Mouse (Mus musculus): Measurements from ENCODE around the gene Foxn3. TPM values are rescaled to one million over a fixed set of nuclear protein-coding genes. Genes with fewer than 3 reads are reported as not detected.

Foxn3 gene
- polyA plus RNA-seq, 1 experiment, result 35.7 TPM

DNA sequence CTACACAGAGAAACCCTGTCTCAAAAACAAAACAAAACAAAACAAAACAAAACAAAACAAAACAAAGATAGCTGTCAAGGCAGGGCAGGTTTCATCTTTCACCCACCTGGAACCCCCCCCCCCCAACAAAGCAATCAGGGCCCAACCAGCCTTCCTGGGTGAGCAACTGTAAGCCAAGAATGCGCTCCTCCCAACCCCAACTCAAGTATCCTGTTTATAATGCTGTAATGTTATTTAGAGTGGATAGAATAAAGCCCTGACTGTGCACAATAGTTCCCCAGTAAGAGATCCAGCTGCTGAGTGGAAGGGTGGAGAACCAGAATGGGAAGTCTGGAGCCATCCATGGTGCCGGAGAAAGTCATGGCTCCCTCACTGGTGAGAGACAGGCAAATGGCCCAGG lies 220.0 kb downstream of the Foxn3 start:
- DNase-seq (ENCODE audit: low read depth), result no peak
- TF ChIP-seq POLR2A (IDR thresholded peaks at IDR 0.05; ENCODE audit: borderline replicate concordance, extremely low read depth, insufficient read depth, insufficient read length, poor library complexity, severe bottlenecking) (no peak), CTCF (IDR thresholded peaks at IDR 0.05; ENCODE audit: borderline replicate concordance, extremely low read depth, insufficient read depth, insufficient read length) (no peak)

DNA sequence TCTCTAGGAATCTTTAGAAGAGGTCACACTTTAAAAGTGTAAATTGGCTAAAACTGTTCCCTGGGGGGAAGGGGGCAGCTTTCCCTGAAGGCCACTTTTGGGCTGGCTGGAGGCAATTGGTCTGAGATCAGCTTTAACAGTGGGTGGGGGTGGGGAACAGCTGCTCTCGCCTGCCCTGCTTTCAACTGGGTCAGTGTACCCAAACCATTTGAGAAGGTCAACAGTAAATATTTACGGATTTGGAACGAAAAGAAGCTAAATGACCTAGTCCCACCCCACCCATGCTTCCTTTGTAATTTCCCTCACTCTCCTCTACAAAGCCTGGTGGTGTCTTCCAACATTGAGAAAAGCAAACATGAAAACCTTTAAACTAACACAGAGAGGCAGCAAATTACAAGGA lies 221.2 kb downstream of the Foxn3 start:
- TF ChIP-seq CTCF (IDR thresholded peaks at IDR 0.05; ENCODE audit: borderline replicate concordance, extremely low read depth, insufficient read depth, insufficient read length) (no peak), POLR2A (IDR thresholded peaks at IDR 0.05; ENCODE audit: borderline replicate concordance, extremely low read depth, insufficient read depth, insufficient read length, poor library complexity, severe bottlenecking) (no peak)
- no peak for DNase-seq (ENCODE audit: low read depth)

DNA sequence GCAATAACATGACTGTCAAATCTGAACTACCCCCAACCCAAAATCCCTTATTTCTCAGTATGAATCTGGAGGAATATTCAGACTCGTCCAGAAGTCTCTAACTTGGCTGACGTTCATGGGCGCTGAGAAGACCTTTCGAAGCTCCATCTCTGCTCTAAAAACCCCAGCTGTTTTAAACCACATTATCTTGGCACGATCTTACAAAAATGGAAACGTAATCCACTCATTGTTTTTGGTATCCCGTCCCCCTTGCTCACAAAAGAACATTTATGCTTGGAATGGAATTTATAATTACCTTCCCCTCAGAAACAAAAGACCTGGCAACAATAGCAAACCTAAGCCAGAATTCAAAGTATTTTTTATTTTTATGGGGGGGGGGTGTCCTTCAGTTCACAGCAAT lies 221.6 kb downstream of the Foxn3 start:
- DNase-seq (ENCODE audit: low read depth), result no peak
- TF ChIP-seq POLR2A (IDR thresholded peaks at IDR 0.05; ENCODE audit: borderline replicate concordance, extremely low read depth, insufficient read depth, insufficient read length, poor library complexity, severe bottlenecking) (no peak), CTCF (IDR thresholded peaks at IDR 0.05; ENCODE audit: borderline replicate concordance, extremely low read depth, insufficient read depth, insufficient read length) (no peak)

DNA sequence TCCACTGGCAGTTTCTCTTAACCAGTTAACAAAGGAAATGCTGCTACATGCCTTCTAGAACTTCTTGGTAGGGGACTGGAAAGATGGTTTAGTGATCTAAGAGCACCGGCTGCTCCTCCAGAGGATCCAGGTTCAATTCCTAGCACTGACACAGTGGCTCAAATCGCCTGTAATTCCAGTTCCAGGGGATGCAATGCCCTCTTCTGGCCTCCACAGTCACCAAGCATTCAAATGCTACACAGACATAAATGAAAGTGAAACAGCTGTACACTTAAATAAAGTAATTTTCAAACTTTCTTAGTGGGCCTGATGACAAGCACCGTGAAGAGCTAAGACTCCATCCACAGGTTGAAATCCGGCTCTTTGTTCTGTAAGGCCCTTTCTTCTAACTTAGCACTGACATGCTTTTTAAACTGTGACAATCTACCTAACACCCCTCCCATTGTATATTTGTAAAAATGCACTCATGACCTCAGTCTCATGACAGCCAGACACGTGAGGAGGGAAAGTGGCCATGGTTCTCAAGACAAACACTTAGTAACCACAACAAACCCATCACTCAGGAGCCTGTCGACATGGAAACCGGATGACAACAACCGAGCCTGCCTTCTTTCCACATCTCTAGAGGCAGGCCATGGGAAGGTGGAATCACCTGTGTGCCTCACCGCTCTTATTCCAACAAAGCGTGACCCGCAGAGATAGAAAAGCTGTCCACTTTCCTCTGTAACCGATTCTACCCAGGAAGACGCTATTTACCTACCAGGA lies 222.8 kb downstream of the Foxn3 start:
- peak; percentile 36 for DNase-seq (ENCODE audit: low read depth)
- no peak for TF ChIP-seq POLR2A (IDR thresholded peaks at IDR 0.05; ENCODE audit: borderline replicate concordance, extremely low read depth, insufficient read depth, insufficient read length, poor library complexity, severe bottlenecking)
- TF ChIP-seq CTCF (IDR thresholded peaks at IDR 0.05; ENCODE audit: borderline replicate concordance, extremely low read depth, insufficient read depth, insufficient read length), result no peak

DNA sequence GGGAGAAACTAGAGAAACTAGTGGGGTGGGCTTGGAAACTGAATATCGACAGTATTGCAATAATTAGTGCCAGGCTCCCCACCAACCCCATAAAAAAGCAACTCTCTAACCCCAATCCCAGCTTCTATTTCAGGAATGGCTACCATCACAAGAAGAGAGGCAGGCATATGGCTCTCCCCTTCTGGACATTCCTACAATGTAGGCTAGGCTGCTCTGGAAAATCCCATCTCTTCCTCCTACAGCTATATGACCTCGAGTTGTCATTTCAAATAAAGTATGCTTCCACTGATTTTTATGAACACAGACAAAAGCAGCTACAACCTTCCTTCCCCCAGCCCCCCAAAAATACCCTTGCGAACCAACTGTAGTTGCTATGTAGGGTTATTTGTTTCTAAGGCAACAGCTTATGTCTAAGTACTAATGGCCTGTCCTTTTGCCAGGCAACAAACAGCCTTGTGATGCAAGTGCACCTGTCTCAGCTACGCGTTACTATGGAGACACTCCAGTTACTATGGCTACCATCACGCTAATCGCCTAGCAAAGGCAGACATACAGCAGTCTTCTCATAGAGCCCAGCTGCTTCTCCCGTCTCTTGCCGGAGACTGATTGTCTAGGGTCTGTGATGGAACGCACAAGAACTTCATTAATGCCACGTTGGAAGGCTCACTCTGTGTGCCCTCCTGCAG lies 223.6 kb downstream of the Foxn3 start:
- peak; percentile 99 for DNase-seq (ENCODE audit: low read depth)
- TF ChIP-seq CTCF (IDR thresholded peaks at IDR 0.05; ENCODE audit: borderline replicate concordance, extremely low read depth, insufficient read depth, insufficient read length) (no peak), POLR2A (IDR thresholded peaks at IDR 0.05; ENCODE audit: borderline replicate concordance, extremely low read depth, insufficient read depth, insufficient read length, poor library complexity, severe bottlenecking) (no peak)

DNA sequence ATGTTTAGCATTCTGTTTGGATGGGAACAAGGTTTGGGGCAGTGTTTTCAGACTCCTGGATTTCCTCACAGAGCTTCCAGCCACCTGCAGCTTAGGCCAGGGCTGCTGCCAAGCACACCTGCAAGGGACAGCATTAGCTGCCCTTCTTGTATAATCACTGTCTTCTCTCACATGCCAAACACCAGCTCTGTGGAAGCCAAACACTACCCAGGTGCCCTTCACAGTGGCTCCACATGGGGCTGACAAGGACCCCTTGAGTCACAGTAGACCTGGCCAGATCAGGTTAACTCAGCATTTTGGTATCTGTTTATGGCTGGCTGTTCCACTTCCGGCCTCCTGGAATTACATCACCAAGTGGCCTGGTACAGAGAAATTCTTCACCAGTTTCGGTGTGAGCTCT lies 224.6 kb downstream of the Foxn3 start:
- TF ChIP-seq POLR2A (IDR thresholded peaks at IDR 0.05; ENCODE audit: borderline replicate concordance, extremely low read depth, insufficient read depth, insufficient read length, poor library complexity, severe bottlenecking), result no peak
- DNase-seq (ENCODE audit: low read depth), result no peak

DNA sequence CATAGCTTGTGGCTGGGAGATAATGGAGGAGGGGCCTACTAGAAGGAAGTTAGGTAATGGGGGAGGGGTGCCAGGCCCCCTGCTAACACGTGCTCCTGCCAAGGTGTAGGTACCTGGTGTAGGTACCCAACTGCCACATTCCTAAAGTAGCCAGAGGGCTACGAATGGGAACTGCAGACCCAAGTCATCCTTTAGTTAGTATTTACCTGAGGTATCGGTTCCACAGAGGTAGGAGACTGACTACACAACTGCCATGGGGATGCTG lies 226.3 kb downstream of the Foxn3 start:
- DNase-seq (ENCODE audit: low read depth), result no peak
- no peak for TF ChIP-seq POLR2A (IDR thresholded peaks at IDR 0.05; ENCODE audit: borderline replicate concordance, extremely low read depth, insufficient read depth, insufficient read length, poor library complexity, severe bottlenecking)
- no peak for TF ChIP-seq CTCF (IDR thresholded peaks at IDR 0.05; ENCODE audit: borderline replicate concordance, extremely low read depth, insufficient read depth, insufficient read length)

DNA sequence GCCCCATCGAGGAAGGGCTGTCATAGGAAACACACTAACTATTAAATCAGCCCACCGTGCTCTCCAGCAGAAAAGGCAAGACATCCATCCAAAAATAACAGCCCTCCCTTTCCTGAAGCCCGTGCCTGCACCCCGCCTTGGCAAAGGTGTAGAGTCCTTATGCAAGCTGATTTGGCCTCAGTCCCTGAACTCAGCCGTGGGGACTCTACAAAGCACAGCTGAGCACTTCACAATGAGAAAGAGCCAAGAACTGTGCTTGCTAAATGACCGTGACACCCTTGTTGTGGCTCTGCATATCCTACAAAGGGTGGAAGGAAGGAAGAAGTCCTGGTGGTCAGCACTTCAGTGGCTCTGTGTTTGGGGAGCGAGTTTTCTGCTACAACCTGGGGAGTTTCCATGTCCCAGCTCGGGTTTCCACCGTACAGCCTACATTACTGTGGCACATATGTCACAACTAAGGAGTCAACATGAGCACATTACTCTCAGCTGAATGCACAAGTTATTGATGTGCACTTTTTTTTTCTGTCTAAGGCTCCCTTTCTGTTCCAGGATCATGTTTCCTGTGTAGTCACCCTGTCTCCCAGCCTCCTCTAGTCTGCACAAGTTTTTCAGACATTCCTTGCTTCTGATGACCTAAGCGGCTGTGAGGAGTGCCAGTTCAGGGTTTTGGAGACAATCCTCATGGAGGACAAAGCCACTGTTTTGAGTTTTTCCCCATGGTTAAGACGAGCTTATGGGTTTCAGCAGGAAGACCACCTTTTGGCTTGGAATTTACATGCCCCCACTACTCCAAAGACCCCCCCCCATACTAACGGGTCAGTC lies 226.8 kb downstream of the Foxn3 start:
- peak; percentile 92 for DNase-seq (ENCODE audit: low read depth)
- TF ChIP-seq CTCF (IDR thresholded peaks at IDR 0.05; ENCODE audit: borderline replicate concordance, extremely low read depth, insufficient read depth, insufficient read length) (no peak), POLR2A (IDR thresholded peaks at IDR 0.05; ENCODE audit: borderline replicate concordance, extremely low read depth, insufficient read depth, insufficient read length, poor library complexity, severe bottlenecking) (no peak)

DNA sequence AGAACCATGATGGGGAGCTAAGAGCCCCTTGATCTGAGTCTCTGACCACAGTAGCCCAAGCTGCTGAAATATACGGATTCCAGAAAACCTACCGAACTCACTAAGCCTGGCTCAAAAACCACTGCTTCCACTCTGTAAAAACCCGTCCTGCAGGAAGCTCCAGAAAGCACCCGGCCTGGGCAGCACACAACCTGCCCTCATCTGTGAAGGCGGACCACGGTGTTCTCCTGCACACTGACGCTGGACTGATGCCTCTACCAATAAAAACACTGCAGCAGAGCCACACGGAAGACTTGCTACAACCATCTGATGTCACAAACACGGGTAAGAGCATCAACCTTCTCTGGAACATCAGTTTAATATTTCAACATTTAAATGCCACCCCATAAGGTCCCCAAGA lies 227.8 kb downstream of the Foxn3 start:
- no peak for DNase-seq (ENCODE audit: low read depth)

DNA sequence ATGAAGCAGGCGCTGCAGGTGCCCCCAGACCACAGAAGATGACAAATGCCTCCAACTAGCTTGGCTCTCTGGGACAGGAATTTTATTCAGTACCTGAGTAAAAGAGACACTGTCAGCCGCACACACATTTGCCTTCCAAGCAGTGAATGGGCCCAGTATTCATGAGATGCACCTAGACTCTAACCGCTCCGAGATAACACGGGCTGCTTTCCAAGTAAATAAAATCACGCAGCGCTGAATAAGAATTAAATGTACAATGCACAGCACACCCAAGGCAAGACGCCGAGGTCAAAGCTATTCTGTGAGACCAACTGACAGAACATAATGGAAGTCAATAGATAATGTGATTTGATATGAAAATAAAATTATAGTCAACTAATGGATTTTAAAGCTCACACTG lies 229.4 kb downstream of the Foxn3 start:
- DNase-seq (ENCODE audit: low read depth), result peak; percentile 58
- no peak for TF ChIP-seq POLR2A (IDR thresholded peaks at IDR 0.05; ENCODE audit: borderline replicate concordance, extremely low read depth, insufficient read depth, insufficient read length, poor library complexity, severe bottlenecking)
- no peak for TF ChIP-seq CTCF (IDR thresholded peaks at IDR 0.05; ENCODE audit: borderline replicate concordance, extremely low read depth, insufficient read depth, insufficient read length)

More for the DNA sequence above, 227.8 kb downstream of the Foxn3 start:
- TF ChIP-seq POLR2A (IDR thresholded peaks at IDR 0.05; ENCODE audit: borderline replicate concordance, extremely low read depth, insufficient read depth, insufficient read length, poor library complexity, severe bottlenecking) (no peak), CTCF (IDR thresholded peaks at IDR 0.05; ENCODE audit: borderline replicate concordance, extremely low read depth, insufficient read depth, insufficient read length) (no peak)

DNA sequence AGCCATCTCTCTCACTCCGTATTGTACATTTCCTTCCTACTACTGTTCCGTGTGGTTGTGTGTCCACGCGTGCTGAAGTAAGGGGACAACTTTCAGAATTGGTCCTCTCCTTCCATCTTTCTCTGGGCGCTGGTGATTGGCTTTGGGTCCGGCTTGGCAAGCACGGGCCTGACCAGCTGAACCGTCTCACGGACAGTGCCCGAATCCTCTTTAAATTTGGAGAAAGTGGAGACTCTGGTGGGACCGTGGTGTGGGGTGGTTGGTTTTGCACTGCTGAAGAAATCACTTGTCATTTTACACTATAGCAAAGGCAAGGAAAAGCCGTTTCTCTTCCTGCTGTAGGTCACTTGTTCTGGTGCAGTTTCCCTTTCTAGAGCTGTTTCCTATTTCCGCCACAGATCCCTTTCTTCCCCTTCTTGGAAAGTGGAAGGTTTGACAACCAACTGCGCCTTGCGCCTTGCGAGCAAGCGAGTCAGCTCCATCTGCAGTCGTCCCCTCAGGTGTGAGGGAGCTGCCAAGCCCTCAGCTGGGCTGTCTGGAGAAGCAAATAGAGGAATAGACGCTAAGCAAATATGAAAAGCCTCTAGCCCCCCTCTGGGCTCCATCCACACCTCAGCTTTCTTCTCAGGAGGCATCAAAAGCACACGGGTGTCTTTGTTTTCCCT lies 229.9 kb downstream of the Foxn3 start:
- DNase-seq (ENCODE audit: low read depth), result peak; percentile 77
- TF ChIP-seq POLR2A (IDR thresholded peaks at IDR 0.05; ENCODE audit: borderline replicate concordance, extremely low read depth, insufficient read depth, insufficient read length, poor library complexity, severe bottlenecking) (no peak), CTCF (IDR thresholded peaks at IDR 0.05; ENCODE audit: borderline replicate concordance, extremely low read depth, insufficient read depth, insufficient read length) (no peak)
